Mouse (Mus musculus): ENCODE data around the gene Dolk. TPM values are rescaled to one million over a fixed set of nuclear protein-coding genes. Genes with fewer than 3 reads are reported as not detected.
A peak's percentile ranks its signal among the peaks of the same experiment; 100 is the strongest.

The Dolk gene
- total RNA-seq, 4 experiments from 2014 or later = 23.3 to 27.7 (median 25.2) TPM

GRCm38 (mm10) chr2:30250166-30251128 lies 35.7 kb downstream of the Dolk start:
- DNase-seq (ENCODE audit: low spot score in 2 of 2) = no peak

- DNase-seq (ENCODE audit: low spot score in 2 of 2) = no peak
Observed at GRCm38 (mm10) chr2:30249182-30249581, 37.0 kb downstream of the Dolk start.

- no peak for DNase-seq (ENCODE audit: low spot score in 2 of 2)
Observed at GRCm38 (mm10) chr2:30247681-30248080, 38.5 kb downstream of the Dolk start.

- no peak for DNase-seq (ENCODE audit: low spot score in 2 of 2)
Observed at GRCm38 (mm10) chr2:30247036-30247435, 39.1 kb downstream of the Dolk start.

- no peak for DNase-seq (ENCODE audit: low spot score in 2 of 2)
Observed at GRCm38 (mm10) chr2:30244595-30245178, 41.4 kb downstream of the Dolk start.

- no peak for DNase-seq (ENCODE audit: low spot score in 2 of 2)
Observed at GRCm38 (mm10) chr2:30243391-30243790, 42.7 kb downstream of the Dolk start.

- DNase-seq (ENCODE audit: low spot score in 2 of 2) = no peak
Observed at GRCm38 (mm10) chr2:30242509-30242908, 43.6 kb downstream of the Dolk start.

- DNase-seq (ENCODE audit: low spot score in 2 of 2) = no peak
Observed at GRCm38 (mm10) chr2:30240267-30240666, 45.9 kb downstream of the Dolk start, which contains the start of gene Gm28035. Gene Gm28035, plus strand, starts transcription at chr2:30240567.

GRCm38 (mm10) chr2:30239777-30240176 lies 46.4 kb downstream of the Dolk start:
- no peak for DNase-seq (ENCODE audit: low spot score in 2 of 2)

- no peak for DNase-seq (ENCODE audit: low spot score in 2 of 2)
Observed at GRCm38 (mm10) chr2:30238906-30239465, 47.1 kb downstream of the Dolk start.

GRCm38 (mm10) chr2:30237881-30238280 lies 48.3 kb downstream of the Dolk start:
- DNase-seq (ENCODE audit: low spot score in 2 of 2) = peak in 1 of 2 experiments; percentile 57

GRCm38 (mm10) chr2:30237199-30237880 lies 48.8 kb downstream of the Dolk start, which contains the start of gene Lrrc8a:
Gene Lrrc8a, plus strand, starts transcription at chr2:30237715.
- DNase-seq (ENCODE audit: low spot score in 2 of 2) = peak; percentile 99

- no peak for DNase-seq (ENCODE audit: low spot score in 2 of 2)
Observed at GRCm38 (mm10) chr2:30236426-30237198, 49.5 kb downstream of the Dolk start.

GRCm38 (mm10) chr2:30235593-30235992 lies 50.5 kb downstream of the Dolk start:
- DNase-seq (ENCODE audit: low spot score in 2 of 2) = no peak

Other genes starting within 250 kb of the Dolk start
- 10 to 100 TPM; 38.7 to 43.4 (median 42.1) TPM for gene Wdr34, start 237.5 kb downstream of the Dolk start, total RNA-seq (2022)
- 100 to 1,000 TPM; 190 to 221 (median 207) TPM for gene Set, start 229.0 kb downstream of the Dolk start, total RNA-seq (2022)
- 1 to 10 TPM; 1.9 to 4.5 (median 2.3) TPM for gene Pkn3, start 208.7 kb downstream of the Dolk start, total RNA-seq (2022)
- 10 to 100 TPM in 1 of 4 experiments, 1 to 10 TPM in 3; 6.8 to 10.5 (median 8.9) TPM for gene Zdhhc12, start 192.7 kb downstream of the Dolk start, total RNA-seq (2022)
- gene Zer1, start 161.7 kb downstream of the Dolk start, total RNA-seq (2022) = 100 to 1,000 TPM; 141 to 144 (median 142) TPM
- gene Tbc1d13, start 152.6 kb downstream of the Dolk start, total RNA-seq (2022) = 10 to 100 TPM; 46.3 to 59.3 (median 49.1) TPM
- 10 to 100 TPM; 18.8 to 23.6 (median 22.9) TPM for gene Endog, start 114.8 kb downstream of the Dolk start, total RNA-seq (2022)
- gene Spout1, start 107.9 kb downstream of the Dolk start, total RNA-seq (2022) = 10 to 100 TPM; 30.7 to 36.2 (median 31.6) TPM
- 10 to 100 TPM; 15.3 to 16.8 (median 16.1) TPM for gene Kyat1, start 80.5 kb downstream of the Dolk start, total RNA-seq (2022)
- gene Lrrc8a, start 48.6 kb downstream of the Dolk start, total RNA-seq (2022) = 10 to 100 TPM; 59.1 to 67.0 (median 61.5) TPM
- 1 to 10 TPM; 3.8 to 8.8 (median 5.5) TPM for gene Gm28035, start 45.8 kb downstream of the Dolk start, total RNA-seq (2022)
- 10 to 100 TPM; 16.6 to 22.2 (median 19.5) TPM for gene Phyhd1, start 20.1 kb downstream of the Dolk start, total RNA-seq (2022)
- gene Gm28038, start 5.3 kb downstream of the Dolk start, total RNA-seq (2022) = not detected
- 10 to 100 TPM; 16.7 to 23.0 (median 19.6) TPM for gene Nup188, start 63 bp upstream of the Dolk start, total RNA-seq (2022)
- 100 to 1,000 TPM; 279 to 301 (median 286) TPM for gene Sh3glb2, start 73.0 kb upstream of the Dolk start, total RNA-seq (2022)
- 100 to 1,000 TPM; 106 to 121 (median 108) TPM for gene Miga2, start 77.9 kb upstream of the Dolk start, total RNA-seq (2022)
- 10 to 100 TPM; 22.2 to 30.1 (median 27.3) TPM for gene Dolpp1, start 105.9 kb upstream of the Dolk start, total RNA-seq (2022)
- gene Crat, start 129.5 kb upstream of the Dolk start, total RNA-seq (2022) = 10 to 100 TPM; 52.0 to 65.8 (median 62.6) TPM
- 100 to 1,000 TPM; 174 to 191 (median 186) TPM for gene Ptpa, start 129.7 kb upstream of the Dolk start, total RNA-seq (2022)
- gene Ier5l, start 187.9 kb upstream of the Dolk start, total RNA-seq (2022) = 10 to 100 TPM; 18.3 to 21.6 (median 19.8) TPM